Mouse (Mus musculus) cerebellum, adult 8-10 months (tissue): ENCODE measurements around the gene Kif17.
A peak's percentile ranks its signal among the peaks of the same experiment; 100 is the strongest.

ENCODE experiments used
- DNase-seq: peaks from one replicate; pipeline ENCODE4 v3.0.0; 2022

Gene Kif17

GRCm38 (mm10) chr4:138261843-138262681 is 11.8 kb downstream of the Kif17 start:
- peak; percentile 78 for DNase-seq

GRCm38 (mm10) chr4:138267869-138268268 is 17.6 kb downstream of the Kif17 start:
- DNase-seq, result no peak

GRCm38 (mm10) chr4:138272011-138272997 is 22.1 kb downstream of the Kif17 start:
- DNase-seq, result no peak

GRCm38 (mm10) chr4:138278346-138278745 is 28.1 kb downstream of the Kif17 start:
- DNase-seq, result no peak

- DNase-seq, result peak; percentile 45
These were observed 32.6 kb downstream of the Kif17 start for GRCm38 (mm10) chr4:138282834-138283233.

GRCm38 (mm10) chr4:138286411-138286810 is 36.2 kb downstream of the Kif17 start:
- no peak for DNase-seq

GRCm38 (mm10) chr4:138288691-138289090 is 38.5 kb downstream of the Kif17 start:
- no peak for DNase-seq

- DNase-seq, result no peak
These were observed 41.8 kb downstream of the Kif17 start for GRCm38 (mm10) chr4:138292028-138292427.

GRCm38 (mm10) chr4:138293261-138293948 is 43.2 kb downstream of the Kif17 start:
- no peak for DNase-seq

GRCm38 (mm10) chr4:138293949-138294550 is 43.8 kb downstream of the Kif17 start:
- no peak for DNase-seq

- no peak for DNase-seq
These were observed 51.1 kb downstream of the Kif17 start for GRCm38 (mm10) chr4:138301271-138301780.

GRCm38 (mm10) chr4:138303011-138303410 is 52.8 kb downstream of the Kif17 start:
- no peak for DNase-seq

- DNase-seq, result no peak
These were observed 53.5 kb downstream of the Kif17 start for GRCm38 (mm10) chr4:138303742-138304141.

- DNase-seq, result peak; percentile 98
These were observed 54.3 kb downstream of the Kif17 start, which contains the start of gene Ddost for GRCm38 (mm10) chr4:138304340-138305104. Ddost (plus strand) TSS chr4:138304730.

- no peak for DNase-seq
These were observed 56.8 kb downstream of the Kif17 start for GRCm38 (mm10) chr4:138307025-138307424.

- DNase-seq, result no peak
These were observed 57.5 kb downstream of the Kif17 start for GRCm38 (mm10) chr4:138307739-138308138.

- no peak for DNase-seq
These were observed 60.2 kb downstream of the Kif17 start for GRCm38 (mm10) chr4:138310311-138310910.

- DNase-seq, result peak; percentile 59
These were observed 61.4 kb downstream of the Kif17 start for GRCm38 (mm10) chr4:138311595-138311994.

GRCm38 (mm10) chr4:138312105-138312504 is 61.9 kb downstream of the Kif17 start:
- DNase-seq, result no peak

- DNase-seq, result no peak
These were observed 62.8 kb downstream of the Kif17 start for GRCm38 (mm10) chr4:138313021-138313420.

- DNase-seq, result no peak
These were observed 63.6 kb downstream of the Kif17 start for GRCm38 (mm10) chr4:138313795-138314194.
